ENCODE assay signal across 12 mouse cellular contexts in genomic region chr13:49133125-49133524, GRCm38 (mm10). TPM values are rescaled to one million over a fixed set of nuclear protein-coding genes. Genes with fewer than 3 reads are reported as not detected.
A peak's percentile ranks its signal among the peaks of the same experiment; 100 is the strongest.
DNase-seq lines count a peak whose midpoint lies in the region; TF ChIP-seq lines count a peak whose summit lies in the region.
"Had no signal": no experiment of that assay in that cellular context is flagged by ENCODE, and none has a peak within 500 bp of the region (broad histone marks: within the 10 kb centered on the region; RNA-seq: fewer than 3 reads in every experiment).

No protein-coding gene starts in this region.

- intact Hi-C loops in gastrocnemius, adult 2 months (cut with DNase I) = no loop called here

- no peak overlapping the region for H3K4me3 ChIP-seq in gastrocnemius, adult 2 months
- H3K4me3 ChIP-seq: midbrain, embryonic 13.5 days had no signal

- H3K27ac ChIP-seq in gastrocnemius, adult 2 months = peak overlapping the region; percentile 83
- H3K27ac ChIP-seq: hindbrain, embryonic 14.5 days; liver, embryonic 14.5 days had no signal

- TF ChIP-seq CTCF in gastrocnemius, adult 2 months (IDR thresholded peaks at IDR 0.05) = no peak

- DNase-seq in gastrocnemius, adult 2 months = peak; percentile 74
- no peak for DNase-seq in gastrocnemius, adult 18-20 months (ENCODE audit: low spot score)
- DNase-seq in retina, postnatal 1 day = peak; percentile 47
- DNase-seq in retina, embryonic 14.5 days (ENCODE audit: low spot score) = no peak
- peak; percentile 64 to 76 for DNase-seq in cerebellum, postnatal 14 days
- peak; percentile 88 to 89 for DNase-seq in kidney, postnatal 25 days
- no peak for DNase-seq in T-cell, adult 2 months (ENCODE audit: low spot score)
- no peak for DNase-seq in right cerebral cortex, adult 18-20 months
- DNase-seq: lung, postnatal 36 days had no signal

RNA-seq across cellular contexts. Expression of gene Wnk2, which starts 14.7 kb away (rescaled TPM):
- 10 to 100 TPM; 58.9 to 99.2 TPM for total RNA-seq in gastrocnemius, adult 2 months (2021)
- total RNA-seq in gastrocnemius, adult 18-20 months (2021) = 10 to 100 TPM; 63.4 to 85.0 TPM

RNA-seq across cellular contexts. Expression of gene Ninj1, which starts 54.2 kb away (rescaled TPM):
- total RNA-seq in gastrocnemius, adult 2 months (2021) = 10 to 100 TPM; 17.2 to 18.7 TPM
- total RNA-seq in gastrocnemius, adult 18-20 months (2021) = 10 to 100 TPM; 17.3 to 23.8 TPM

Comparison
In these comparisons a context has a peak if more than half of its experiments do, and no peak if none do; other contexts are left out.
1. DNase-seq: peak in gastrocnemius, adult 2 months (single experiment), retina, postnatal 1 day (single experiment), cerebellum, postnatal 14 days (2 of 2) and kidney, postnatal 25 days (2 of 2); none in gastrocnemius, adult 18-20 months (single experiment), retina, embryonic 14.5 days (single experiment), T-cell, adult 2 months (single experiment) and right cerebral cortex, adult 18-20 months (single experiment).